Mouse (Mus musculus) liver, adult 2 months (tissue): Measurements from ENCODE around the gene Mab21l1.

Source experiments
- CTCF ChIP-seq: fragments of 200-500 bp; IDR thresholded peaks from 2 replicates; pipeline ENCODE4 v1.5.1; 2011; ENCODE audit warnings: low read depth, low read length, control low read depth
- POLR2A ChIP-seq: fragments of 200-500 bp; IDR thresholded peaks from 2 replicates; pipeline ENCODE4 v1.6.1; 2011; ENCODE audit warnings: low read length, control low read depth; ENCODE audit not compliant: insufficient read depth; ENCODE audit errors: extremely low read depth

- TF ChIP-seq CTCF = no peak
- no peak for TF ChIP-seq POLR2A
These were observed 27.2 kb upstream of the Mab21l1 start for GRCm38 (mm10) chr3:55754981-55755608.
